Mouse (Mus musculus): ENCODE data around the gene Prps1l3.
"Not testable (repeated sequence)": the region's sequence is repeated elsewhere in the genome, so short reads cannot be mapped to it uniquely, and the experiment has no call there.

DNA sequence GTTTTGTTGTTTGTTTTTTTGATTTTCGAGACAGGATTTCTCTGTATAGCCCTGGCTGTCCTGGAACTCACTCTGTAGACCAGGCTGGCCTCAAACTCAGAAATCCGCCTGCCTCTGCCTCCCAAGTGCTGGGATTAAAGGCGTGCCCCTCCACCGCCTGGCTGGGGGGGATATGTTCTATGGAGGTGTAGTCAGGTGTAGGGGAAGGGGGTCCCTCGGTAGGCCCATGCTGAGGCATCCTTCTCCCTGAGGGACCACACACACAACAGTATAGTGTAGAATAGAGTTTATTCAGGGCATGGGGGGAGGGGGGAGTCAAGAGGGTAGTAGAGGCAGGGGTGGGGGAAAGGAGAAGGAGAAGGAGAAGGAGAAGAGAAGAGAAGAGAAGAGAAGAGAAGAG, 17.7 kb upstream of the Prps1l3 start:
- TF ChIP-seq CTCF, EP300 (IDR thresholded peaks at IDR 0.05): not testable (repeated sequence)

All from lung, postnatal 0 days (tissue).